Mouse (Mus musculus): Measurements from ENCODE around the gene Nras.

Gene Nras

DNA sequence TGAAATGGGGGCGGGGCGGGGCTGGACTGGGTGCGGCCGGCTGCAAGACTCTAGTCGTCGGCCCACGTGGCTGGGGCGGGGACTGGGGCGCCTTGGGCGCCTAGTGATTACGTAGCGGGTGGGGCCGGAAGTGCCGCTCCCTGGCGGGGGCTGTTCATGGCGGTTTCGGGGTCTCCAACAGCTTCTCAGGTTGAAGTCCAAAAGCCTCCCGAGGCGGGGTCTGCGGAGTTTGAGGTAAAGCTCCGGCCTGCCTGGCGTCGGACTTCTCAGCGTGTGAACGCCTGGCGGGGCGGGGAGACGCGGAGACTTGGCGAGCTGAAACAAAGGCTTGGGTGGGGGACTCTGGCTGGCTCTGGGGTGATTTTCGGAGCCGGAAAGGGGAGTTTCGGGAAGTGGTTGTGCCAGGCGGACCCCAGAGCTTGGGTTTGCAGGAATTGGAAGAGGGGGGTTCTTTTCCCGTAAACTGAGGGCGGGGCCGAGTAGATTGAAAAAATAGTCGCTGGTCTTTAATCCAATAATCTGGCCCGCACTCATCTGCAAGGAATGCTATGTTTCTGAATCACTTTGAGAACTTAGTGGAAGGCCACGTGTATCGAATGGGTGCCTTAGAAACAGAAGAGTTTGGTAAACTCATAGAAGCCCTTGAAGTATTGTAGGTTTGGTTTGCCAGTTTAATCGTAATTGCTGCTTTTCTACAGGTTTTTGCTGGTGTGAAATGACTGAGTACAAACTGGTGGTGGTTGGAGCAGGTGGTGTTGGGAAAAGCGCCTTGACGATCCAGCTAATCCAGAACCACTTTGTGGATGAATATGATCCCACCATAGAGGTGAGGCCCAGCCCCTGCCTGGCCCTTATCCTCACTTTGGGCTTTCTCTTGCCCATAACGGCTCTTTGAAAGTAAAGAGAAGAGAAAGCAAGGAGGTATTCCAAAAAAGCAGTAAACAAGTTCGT is at the start of gene Nras:
Gene Nras, plus strand, starts transcription at position 79 of the 951 bp plus-strand sequence.
- DNase-seq (ENCODE audit: low spot score): peak; percentile 94

DNA sequence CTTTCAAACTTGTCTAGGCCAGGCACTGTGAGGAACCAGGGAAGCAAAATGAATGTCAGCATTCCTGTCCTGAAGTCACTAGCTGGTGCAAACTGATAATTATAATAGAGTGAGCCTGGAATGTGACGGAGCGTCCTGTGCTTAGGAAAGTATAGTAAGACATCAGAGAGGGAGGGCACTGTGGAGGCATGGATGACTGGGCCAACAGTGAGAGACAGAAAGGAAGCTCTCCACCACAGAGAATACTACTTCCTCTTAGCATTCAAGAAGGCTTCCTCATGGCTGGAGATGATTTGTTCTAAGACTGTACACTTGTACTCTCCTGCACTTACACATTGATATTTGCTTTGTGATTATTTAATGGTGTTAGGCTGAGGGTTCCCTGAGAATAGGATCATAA is 40.7 kb upstream of the Nras start:
- DNase-seq (ENCODE audit: low spot score): no peak

DNA sequence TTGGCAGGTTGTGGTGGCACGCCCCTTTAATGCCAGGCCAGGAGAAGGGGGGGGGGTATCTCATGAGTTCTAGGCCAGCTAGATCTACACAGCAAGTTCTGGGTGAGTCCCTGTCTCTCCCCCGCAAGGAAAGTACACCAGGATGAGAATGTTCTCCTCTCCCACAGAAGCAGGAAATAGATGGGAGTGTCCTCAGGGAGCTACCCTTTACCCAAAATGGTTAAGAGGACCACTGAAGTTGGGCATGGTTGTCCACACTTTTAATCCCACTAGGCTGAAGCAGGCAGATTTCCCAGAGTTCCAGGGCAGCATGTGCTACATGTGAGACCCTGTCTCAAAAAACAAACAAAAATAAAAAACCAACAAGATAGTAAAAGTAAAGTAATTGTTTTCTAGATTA is 38.6 kb upstream of the Nras start:
- DNase-seq (ENCODE audit: low spot score): no peak

DNA sequence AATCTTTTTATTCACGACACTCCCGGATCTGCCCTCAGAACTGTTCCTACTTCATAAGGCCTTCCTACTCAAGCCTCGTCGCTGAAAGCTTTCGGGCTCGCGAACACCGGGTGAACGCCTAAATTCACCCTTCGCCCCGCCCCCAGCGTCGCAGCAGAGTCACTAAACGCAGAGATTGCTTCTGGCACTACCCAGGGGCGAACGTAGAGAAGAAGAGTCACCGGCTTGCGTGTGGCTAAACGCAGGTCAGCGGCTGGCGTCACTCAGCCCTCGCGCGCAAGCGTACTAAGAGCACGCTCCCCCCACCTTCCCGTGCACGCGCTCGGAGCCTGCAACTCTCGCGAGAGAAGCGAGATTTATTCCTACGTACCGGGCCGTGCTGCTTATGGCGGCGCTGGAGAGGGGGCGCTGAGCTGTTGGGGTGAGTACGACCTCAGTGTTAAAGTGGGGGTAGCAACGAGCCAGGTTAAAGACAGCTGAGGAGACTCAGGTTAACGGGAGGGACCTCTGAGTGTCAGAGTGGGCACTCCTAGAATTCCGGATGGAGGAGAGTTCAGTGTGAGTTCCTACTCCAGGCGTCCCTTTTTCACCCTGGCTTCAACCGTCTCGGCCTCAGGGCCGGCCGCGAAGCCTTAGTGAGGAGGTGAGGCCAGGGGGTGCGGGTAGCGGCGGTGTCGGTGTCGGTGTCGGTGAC is 37.7 kb upstream of the Nras start, which contains the start of gene Csde1:
Gene Csde1, plus strand, starts transcription at position 178 of the 694 bp plus-strand sequence.
- DNase-seq (ENCODE audit: low spot score): peak; percentile 95

GRCm38 (mm10) chr3:103020943-103021638 is 37.0 kb upstream of the Nras start:
- DNase-seq (ENCODE audit: low spot score): peak; percentile 90

- DNase-seq (ENCODE audit: low spot score): no peak
These were observed 31.9 kb upstream of the Nras start for GRCm38 (mm10) chr3:103026174-103026573.

- DNase-seq (ENCODE audit: low spot score): no peak
These were observed 17.8 kb upstream of the Nras start for GRCm38 (mm10) chr3:103040285-103040684.

- no peak for DNase-seq (ENCODE audit: low spot score)
These were observed 17.2 kb upstream of the Nras start for GRCm38 (mm10) chr3:103040861-103041379.

- DNase-seq (ENCODE audit: low spot score): no peak
These were observed 2.0 kb upstream of the Nras start for GRCm38 (mm10) chr3:103056016-103056595.

- no peak for DNase-seq (ENCODE audit: low spot score)
These were observed 333 bp upstream of the Nras start for GRCm38 (mm10) chr3:103057752-103058151.

GRCm38 (mm10) chr3:103066927-103067326 is 8.8 kb downstream of the Nras start:
- DNase-seq (ENCODE audit: low spot score): no peak

- no peak for DNase-seq (ENCODE audit: low spot score)
These were observed 10.9 kb downstream of the Nras start for GRCm38 (mm10) chr3:103068971-103069370.

DNA sequence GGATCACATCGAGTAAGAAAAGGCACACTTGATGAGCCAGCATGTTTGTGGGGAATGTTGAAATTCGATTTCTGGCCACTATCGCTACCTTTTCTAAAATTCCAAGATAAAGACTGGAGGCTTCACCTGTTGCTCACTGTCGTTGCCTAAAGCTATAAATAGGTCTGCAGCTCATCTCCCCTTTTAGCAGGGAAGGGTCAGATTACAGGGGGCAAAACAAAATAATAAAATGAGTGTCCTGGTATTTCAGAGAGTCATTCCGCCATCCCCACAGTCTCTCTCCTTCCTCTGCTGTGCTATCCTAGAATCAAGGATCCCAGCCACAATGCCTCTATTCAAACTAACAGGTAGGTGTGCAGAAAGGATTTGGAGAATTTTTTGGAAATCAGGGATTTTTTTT is 15.7 kb downstream of the Nras start, which contains the start of gene Ampd1:
Gene Ampd1, plus strand, starts transcription at position 244 of the 400 bp plus-strand sequence.
- DNase-seq (ENCODE audit: low spot score): no peak

DNA sequence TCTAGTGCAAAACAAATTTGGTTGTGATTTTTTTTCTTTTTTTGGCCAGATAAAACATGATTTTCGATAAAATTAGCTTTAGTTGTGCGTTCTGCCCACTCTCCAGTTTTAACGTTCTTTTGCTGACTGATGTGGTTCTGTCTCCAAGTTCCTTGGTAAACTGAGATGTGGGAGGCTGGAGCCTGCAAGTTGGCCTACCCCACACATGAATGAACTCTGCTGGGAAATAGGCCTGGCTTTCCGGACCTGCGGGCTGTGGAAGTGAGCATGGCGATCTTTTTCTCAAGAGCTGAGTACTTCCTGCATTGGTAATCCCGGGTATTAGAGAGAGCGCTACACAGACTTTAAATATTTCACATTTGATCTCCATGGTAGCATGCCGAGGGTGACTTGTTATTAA is 17.8 kb downstream of the Nras start:
- no peak for DNase-seq (ENCODE audit: low spot score)

- no peak for DNase-seq (ENCODE audit: low spot score)
These were observed 18.4 kb downstream of the Nras start for GRCm38 (mm10) chr3:103076476-103076875.

- no peak for DNase-seq (ENCODE audit: low spot score)
These were observed 21.2 kb downstream of the Nras start for GRCm38 (mm10) chr3:103079301-103079700.

DNA sequence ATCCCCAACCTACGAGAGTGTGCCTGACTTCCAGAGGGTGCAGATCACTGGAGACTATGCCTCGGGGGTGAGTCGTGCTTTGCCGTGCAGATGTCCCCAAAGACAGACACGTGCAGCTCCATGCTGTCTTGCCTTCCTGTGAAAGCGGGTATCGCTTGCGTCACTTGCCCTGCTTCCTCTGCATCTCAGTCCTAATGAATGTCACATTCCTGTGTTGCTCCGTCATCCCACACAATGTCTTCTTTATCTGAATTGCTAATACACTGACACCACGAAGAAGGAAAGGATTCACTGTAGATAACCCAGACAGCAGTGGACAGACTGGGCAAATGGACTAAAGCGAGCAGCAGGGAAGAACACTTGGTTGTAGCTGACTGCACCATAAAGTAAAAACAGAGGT is 23.0 kb downstream of the Nras start:
- no peak for DNase-seq (ENCODE audit: low spot score)

- DNase-seq (ENCODE audit: low spot score): no peak
These were observed 23.9 kb downstream of the Nras start for GRCm38 (mm10) chr3:103081861-103082453.

DNA sequence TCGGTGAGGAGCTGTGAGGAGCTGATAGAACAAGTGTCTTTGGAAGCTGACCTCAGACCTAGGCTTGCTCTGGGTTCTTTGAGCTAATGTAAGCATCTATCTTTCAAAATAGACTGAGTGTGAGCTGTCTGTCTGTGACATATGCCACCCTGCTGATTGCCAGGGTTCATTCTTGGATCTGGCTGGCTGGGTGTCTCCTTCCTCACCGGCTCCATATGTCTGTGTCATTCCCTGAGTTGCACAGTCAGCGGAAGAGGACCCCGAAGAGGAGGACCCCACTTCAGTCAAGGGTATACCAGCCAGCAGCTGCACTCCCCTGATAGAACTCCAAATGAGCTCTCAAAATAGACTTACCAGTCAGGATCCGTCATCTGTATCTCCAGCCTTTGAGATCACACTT is 24.7 kb downstream of the Nras start:
- DNase-seq (ENCODE audit: low spot score): no peak

DNA sequence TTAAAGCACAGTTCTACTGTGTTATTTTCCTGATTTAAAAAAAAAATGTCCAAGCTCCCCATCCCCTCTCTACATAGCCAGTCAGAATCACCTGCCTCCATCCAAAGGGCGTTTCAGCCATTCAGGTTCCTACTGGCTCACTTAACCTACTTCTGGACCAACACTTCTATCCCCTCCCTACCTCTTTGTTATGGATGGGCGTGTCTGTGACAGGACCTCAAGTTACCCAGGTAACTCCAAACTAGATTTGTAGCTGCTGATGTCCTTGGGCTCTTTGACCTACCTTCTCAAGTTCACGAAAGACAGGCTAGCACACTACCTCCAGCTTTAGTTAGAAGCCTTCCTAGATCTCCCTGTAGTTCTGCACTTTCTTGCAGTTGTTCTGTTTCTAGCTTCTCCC is 27.9 kb downstream of the Nras start:
- DNase-seq (ENCODE audit: low spot score): no peak

DNA sequence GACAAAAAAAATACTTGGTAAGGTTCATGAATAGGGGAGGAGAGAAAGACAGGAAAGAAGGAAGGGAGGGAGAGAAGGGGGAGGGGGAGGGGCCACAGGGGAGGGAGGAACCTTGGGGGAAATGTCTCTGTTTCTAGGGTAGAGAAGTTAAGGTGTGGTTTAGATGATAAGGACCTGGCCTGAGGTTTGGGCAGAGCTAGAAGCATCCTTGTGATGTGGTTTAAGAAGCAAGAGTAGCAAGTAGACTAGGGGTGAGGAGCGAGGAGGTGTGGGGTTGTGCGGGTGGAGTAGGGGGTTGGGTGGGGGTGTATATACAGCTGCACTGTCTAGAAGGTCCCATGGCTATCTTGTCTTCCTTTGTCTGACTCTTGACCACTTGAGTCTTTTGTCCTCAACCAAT is 33.7 kb downstream of the Nras start:
- no peak for DNase-seq (ENCODE audit: low spot score)

Measured in ovary, postnatal 36 days (tissue).